Mouse (Mus musculus): ENCODE measurements around the gene Susd5.

Susd5 gene
- long read RNA-seq, experiment 1, result 0 reads
- long read RNA-seq, experiment 2, partial matches to known transcripts, result 1 of 1 reads
- long read RNA-seq, experiment 2, other reads (novel, unspliced or antisense), result 0 of 1 reads

DNA sequence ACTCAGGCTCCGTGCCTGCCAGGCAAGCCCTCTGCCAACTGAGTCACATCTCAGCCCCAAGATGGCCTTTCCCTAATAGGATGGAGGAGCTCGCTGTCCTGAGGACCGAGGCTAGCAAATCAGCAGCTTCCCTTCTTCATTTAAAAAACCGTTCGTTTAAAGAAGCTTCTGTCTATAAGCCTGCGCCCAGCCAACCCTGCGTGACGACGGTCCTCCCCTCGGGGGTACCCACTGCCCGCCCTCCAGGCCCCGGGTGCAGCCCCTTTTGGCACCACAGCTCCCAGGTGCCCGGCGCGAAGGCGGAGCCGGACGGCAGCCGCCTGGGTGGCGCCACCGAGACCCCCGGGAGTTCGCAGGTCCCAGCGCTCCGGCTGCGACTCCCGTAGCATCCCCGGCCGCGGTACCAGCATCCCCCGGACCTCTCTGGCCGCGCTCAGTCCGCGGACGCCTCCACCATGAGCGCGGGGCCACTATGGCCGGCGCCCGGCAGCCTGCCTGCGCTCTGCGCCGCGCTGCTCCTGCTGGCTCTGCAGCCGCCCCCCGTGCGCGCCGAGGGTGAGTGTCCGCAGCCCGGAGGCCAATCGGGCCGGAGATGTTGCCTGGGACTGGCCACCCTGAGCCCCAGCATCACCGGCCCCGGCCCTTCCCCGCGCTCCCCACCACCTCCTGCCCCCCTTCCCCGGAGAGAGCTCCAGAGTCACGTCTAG is at the start of gene Susd5:
Gene Susd5 (plus strand): TSS at position 51 of the 707 bp plus-strand sequence.
- intact Hi-C loops (cut with DNase I), result no loop called here

DNA sequence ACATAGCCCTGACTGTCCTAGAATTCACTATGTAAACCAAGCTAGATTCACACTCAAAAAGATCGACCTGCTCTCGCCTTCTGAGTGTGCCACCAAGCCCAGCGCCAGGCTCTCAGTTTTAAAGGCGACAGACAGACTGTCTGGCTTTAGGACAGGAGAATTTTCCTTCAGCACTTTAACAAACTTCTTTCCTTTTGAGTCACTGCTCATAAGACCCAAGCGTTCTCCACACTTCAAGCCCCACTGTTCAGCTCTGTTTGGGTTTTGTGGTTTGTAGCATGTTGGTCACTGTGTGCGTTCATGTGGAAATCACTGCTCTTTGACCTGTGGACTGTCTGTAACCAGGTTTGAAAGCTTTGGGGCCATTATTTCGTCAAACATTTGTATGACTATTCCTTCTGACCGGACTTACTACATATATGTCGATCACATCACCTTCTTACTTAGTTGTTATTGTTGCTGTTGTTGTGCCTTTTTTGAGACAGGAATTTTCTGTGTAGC is 49.0 kb upstream of the Susd5 start:
- intact Hi-C loops (cut with DNase I), result no loop called here

DNA sequence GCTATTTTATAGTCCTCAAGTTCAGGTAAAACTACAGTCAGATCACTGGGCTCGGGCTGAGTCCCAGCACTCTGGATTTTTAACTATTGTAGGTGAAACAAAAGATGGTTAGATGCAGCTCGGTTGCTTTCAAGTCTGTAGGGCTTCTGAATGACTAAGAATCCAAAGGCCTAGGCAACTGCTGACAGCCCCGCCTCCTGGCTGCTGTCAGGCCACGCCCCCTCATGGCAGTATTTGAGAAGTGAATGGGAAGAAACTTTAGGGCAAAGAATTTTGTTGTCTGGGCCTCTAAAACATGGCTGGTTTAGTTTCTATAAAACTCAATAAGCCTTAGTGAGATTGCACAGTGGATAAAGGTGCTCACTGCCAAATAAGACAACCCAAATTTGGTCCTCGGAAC is 47.4 kb upstream of the Susd5 start:
- intact Hi-C loops (cut with DNase I), result no loop called here

DNA sequence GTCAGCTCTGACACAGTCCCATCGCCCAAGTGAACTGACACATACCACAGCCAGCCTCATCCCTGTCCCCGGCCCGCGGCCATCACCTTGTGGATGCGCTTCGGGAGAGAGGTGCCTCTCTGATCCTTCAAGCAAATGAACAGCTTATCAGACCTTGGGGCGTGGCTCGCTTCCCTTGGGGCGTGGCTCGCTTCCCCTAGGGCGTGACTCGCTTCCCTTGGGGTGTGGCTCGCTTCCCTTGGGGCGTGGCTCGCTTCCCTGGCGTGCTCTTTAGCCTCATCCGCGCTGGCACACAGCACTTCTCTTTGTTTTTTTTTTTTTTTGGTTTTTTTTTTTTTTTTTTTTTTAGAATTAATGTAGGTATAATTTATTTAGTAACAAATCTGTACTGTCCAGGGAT is 45.7 kb upstream of the Susd5 start:
- intact Hi-C loops (cut with DNase I), result no loop called here

DNA sequence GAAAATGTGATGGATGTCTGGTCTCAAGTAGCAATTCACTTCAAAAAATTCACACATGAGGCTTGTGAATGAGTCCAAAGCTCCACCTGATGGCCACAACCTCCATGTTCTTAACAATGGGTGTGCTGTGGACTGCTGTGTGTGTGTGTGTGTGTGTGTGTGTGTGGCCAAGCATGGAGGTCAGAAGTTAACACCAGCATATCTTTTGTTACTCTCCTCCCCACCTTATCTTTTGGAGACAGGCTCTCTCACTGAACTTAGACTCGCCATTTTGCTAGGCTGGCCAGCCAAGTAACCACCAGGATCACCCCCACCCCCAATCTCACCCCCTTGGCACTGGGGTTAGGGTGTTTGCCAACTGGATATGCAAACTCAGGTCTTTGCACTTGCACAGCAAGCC is 42.9 kb upstream of the Susd5 start:
- intact Hi-C loops (cut with DNase I), result no loop called here

DNA sequence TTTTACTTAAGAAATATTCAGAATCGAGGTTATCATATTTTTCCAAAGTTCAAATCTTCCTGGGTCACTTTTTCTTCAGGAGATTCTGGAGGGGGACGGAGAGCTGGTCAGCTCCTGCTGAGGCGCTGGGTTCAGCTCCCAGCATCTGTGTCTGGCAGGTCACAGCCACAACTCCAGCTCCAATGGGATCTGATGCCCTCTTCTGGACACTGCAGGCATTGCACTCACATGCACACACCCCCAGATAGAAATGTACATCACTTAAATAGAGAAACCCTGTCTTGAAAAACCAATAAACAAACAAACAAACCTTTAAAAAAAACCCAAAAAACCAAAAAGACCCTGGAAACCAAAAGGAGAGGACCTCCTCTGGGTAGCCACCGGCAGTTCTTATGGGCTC is 41.2 kb upstream of the Susd5 start:
- intact Hi-C loops (cut with DNase I), result no loop called here

DNA sequence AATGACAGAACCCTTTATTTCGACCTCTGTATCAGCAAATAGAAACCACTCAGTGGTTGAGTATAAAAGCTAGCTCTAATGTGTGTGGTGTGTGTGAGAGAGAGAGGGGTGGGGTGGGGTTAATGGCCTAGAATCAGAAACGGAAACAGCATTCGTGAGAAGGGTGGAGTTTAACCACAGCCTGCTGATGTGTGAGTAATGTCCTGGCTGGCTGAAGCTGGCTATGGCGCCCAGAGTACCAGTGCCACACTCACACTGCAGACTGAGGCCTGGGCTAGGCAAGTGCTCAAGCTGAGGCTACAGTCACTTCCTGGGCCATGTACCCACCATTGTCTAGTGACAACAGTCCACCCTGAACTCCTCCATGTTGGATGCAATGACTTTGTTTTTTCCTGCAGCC is 40.5 kb upstream of the Susd5 start:
- intact Hi-C loops (cut with DNase I), result no loop called here

DNA sequence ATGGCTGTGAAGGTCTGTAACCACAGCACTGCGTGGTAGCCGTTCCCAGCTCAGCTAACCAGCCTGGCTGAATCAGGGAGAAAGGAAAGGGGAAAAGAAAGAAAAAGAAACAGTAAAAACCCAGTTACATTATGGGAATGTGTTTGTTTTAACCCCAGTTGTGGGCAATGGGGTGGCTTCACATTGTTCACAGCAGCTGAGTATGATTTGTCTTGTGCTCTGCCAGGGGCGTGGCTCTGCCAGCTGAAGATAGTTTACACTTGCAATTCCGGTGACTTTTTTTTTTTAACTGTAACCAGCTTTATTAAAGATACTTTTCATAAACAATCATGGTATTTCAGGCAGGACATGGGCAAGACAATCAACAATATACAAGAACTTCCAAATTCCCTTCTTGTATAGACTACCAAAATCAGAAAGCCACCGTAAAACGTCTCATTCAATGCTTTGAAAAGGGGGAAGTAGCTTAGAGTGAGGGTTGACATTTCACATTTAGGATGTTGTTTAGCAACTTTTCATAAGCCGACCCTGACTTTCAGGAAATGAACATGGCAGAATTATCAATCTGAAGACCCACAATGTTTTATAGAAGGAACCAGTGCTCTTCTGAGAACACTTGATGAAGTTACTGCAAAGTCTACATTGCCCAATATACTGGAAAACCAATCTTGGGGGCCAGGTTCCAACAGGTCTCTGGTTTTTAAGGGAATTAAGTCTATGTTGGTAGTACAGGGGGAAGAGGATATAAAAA is 37.8 kb upstream of the Susd5 start:
- intact Hi-C loops (cut with DNase I), result no loop called here

DNA sequence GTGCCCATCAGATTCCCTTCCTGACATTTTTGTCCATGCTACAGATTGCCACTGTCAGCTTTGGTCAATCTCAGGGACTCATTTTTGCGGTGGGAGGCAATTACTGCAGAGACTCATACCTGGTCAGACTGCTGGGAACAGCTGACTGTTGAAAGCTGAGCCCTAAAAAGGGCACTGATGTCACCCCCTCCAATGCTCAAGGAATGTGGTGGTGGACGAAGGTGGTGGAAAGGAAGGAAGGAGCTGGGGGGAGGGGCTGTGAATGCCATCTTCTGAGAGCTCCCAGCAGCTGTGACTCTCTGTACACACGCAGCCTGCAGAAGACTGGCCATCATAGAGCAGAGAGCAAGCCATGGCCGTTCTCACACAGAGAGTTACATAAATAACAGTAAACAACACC is 34.8 kb upstream of the Susd5 start:
- intact Hi-C loops (cut with DNase I), result no loop called here

DNA sequence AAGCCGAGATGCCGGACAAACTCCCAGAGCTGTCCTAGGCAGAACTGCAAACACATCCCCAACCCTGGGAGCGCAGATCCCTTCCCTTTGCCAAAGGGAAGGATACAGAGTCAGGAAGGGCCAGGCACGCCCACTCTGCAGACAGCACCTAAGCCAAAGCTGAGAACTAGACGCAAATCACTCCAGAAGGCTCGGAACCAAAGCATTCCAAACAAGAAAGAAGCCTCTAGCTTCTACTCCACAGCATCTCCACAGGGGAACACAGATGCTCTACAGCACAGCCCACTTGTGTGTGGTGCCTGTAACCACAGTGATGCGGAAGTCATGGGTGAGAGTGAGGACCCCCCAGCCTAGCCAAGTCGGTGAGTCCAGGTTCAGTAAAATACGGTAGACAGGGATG is 31.8 kb upstream of the Susd5 start:
- intact Hi-C loops (cut with DNase I), result no loop called here

DNA sequence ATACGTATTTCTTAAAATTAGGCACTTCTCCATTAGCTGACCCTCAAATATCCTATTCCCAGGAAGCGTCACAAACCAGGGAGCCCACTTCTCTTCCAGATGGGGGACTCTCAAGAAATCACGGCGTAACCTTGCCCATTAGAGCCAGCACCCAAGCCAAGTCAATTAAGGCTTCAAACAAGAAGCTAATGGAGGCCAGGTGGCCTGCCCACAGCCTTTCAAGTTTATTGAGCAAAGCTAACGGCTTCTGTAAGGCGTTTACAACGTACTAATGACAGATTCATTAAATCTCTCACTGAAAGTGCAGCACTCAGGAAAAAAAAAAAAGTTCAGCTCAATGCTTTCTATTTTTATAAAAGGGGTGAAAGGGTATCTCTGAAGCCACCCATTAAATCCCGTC is 31.1 kb upstream of the Susd5 start:
- intact Hi-C loops (cut with DNase I), result no loop called here

DNA sequence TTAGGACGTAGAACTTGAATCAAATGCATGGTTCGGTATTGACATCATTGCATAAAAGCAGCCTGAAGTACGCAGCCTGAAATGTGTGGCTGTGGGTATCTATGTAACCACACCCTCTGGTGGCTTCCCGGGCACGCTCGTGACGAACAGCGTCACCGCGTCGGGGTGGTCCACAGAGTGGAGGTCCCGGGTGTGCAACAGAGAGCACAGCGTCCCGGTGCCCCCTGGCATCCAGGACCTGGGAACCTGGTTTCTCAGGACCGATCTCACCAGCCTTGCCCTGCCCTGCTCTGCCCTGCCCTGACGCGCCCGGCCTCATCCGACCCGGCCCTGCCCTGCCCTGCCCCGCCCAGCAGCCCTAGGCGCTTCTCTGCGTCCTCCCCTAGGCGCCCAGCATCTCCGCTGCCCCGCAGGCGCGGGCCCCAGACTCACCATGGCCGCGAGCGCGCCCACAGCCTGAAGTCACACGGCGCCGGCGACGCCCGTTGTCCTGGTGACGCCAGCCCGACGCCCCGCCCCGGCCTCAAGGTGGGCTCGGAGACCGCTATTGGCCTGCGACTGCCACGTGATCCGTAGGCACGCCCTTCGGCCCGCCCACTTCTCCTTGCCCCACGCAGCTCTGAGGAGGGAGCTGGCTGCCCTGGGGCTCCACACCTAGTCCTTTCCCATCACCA is 30.5 kb upstream of the Susd5 start:
- intact Hi-C loops (cut with DNase I), result no loop called here

DNA sequence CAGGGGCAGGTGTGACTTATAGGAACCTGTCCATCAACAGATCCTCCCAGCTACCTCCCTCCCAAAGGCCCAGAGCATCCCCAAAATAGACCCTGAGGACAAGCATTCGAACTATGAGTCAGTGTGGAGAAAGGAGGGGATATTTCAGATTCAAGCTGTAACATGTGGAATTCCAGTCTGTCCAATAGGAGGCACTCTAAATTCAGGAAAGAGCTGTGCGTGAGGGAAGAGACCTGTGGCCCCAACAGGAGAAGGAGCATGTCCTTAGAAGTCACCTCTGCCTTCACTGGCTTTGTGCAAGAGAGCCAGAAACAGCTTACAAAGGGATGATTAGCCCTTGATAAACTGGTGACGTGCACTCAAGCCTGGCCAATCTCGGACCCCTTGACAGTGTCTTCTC is 16.0 kb upstream of the Susd5 start:
- intact Hi-C loops (cut with DNase I), result no loop called here

DNA sequence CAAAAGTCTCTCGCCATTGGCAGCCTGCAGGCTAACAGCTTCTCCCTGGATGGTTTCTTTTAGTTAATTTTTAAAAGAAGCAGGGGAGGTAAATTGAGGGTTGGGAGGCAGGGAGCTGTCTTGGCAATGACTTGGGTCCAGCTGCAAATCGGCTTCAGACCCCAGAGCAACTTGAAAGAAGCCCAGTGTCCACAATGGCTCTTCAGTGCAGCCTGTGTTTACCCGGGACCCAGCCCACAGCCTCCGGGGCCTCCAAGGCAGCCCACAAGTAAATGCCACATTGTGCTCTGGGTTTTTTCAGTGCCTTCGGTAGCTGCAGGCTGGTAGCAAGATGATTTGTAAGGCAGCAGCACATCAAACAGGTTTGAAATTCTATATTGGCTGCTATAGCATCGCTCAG is 14.4 kb upstream of the Susd5 start:
- intact Hi-C loops (cut with DNase I), result no loop called here

DNA sequence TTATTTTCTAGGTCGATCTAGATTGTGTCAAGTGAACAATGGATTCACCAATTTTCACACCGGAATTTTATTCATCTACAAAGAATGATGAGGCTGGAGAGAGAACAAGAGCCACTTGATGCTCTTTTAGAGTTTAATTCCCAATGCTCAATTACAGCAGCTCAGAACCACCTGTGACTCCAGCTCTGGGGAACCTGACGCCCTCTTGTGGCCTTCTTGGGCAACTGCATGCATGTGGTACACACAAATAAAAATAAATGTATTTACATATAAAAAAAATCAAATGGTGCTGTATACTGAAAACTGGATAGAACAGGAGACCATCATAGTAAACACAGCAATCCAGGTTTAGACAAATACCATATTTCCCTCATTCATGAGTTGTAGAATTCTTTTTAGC is 12.5 kb upstream of the Susd5 start:
- intact Hi-C loops (cut with DNase I), result no loop called here

DNA sequence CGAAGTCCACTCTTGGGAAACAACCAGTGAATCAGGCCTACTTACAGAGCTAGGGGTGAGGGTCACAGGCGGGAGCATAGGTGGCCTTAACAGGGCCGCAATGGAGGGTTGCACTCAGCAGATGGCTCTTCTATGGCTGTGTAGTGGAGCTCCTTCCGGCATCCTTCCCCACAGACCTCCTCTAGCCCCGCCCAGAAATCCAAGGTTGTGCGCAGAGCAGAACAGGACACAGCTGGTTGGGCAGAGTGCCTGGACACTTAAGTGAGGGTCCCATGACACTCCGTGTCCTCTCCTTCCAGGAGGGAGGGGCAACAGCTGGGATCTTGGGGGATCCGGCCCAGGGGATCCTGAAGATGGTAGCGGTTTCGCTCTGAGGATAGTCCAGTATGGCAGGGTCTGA is 10.9 kb upstream of the Susd5 start, which contains the start of gene Fbxl2:
Gene Fbxl2 (minus strand): TSS at position 164 of the 400 bp plus-strand sequence.
- intact Hi-C loops (cut with DNase I), result no loop called here

DNA sequence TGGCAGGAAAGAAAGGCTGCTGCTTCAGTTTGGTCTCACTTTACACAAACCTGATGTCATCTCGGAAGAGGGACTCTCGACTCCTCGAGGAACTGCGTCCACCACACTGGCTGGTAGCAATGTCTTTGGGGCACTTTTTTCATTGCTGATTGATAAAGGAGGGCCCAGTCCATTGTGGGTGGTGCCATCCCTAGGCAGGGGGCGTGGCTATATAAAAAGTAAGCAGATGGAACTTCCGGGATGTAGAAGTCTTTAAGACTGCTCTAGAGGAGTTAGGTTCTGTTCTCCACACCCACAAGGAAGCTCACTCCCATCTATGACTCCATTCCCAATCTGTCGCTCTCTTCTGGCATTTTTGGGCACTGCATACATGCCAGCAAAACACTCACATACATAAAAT is 10.3 kb upstream of the Susd5 start:
- intact Hi-C loops (cut with DNase I), result no loop called here

DNA sequence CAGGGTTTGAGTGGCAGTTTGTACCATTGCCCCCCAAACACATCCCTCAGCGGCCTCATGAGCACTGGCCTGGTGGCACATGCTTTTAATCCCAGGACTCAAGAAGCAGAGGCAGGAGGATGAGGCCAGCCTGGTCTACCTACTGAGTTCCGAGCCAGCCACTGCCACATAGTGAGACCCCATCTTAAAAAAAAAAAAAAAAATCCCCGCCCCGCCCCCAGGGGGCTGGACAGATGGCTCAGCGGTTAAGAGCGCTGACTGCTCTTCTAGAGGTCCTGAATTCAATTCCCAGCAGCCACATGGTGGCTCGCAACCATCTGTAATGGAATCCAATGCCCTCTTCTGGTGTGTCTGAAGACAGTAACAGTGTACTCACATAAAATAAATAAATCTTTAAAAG is 6.8 kb upstream of the Susd5 start:
- intact Hi-C loops (cut with DNase I), result no loop called here

DNA sequence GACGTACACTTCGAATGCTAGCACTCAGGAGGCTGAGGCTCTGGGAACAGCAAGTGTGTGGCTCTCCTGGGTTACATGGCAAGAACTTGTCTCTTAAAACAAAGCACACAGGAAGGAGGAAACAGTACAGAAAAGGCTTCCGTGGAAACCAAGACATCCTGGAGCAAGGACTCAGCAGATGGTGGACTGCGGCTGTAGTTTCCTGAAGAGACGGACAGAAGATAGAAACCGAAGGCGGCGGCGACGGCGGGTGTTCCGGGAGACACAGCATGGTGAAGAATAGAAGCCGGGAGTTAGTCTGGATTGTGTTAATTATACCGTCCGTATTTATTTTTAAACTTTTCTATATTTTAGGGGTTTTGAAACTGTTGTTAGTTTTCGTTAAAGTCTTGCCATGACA is 6.2 kb upstream of the Susd5 start:
- intact Hi-C loops (cut with DNase I), result no loop called here

DNA sequence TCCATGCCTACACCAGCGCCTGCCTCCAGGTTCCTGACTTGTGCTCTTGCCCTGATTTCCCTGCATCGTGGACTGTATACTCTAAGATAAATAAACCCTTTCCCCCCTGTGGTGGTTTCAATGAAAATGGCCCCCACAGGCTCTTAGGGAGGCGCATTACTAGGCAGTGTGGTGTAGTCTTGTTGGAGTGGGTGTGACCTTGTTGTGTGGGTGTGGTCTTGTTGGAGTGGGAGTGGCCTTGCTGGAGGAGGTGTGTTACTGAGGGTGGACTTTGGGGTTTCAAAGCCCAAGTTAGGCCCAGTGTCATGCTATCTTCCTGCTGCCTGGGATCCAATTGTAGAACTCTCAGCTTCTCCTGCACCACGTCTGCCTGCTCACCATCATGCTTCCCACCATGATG is 4.9 kb upstream of the Susd5 start:
- intact Hi-C loops (cut with DNase I), result no loop called here

DNA sequence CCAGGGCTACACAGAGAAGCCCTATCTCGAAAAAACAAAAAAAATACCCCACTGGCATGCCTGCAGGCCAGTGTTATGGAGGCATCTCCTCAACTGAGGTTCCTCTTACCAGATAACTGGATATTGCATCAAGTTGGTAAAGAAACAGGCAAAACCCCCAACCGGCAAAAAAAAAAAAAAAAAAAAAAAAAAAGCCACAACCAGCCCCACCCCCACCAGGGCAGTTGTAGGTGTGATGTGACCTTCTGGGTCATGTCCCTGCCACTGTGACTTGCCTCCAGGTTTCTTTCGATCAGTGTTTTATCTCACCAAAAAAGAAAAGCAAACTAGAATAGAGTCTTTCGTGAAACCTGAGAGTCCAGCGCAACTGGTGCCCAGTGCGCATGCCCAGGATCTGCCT is 4.1 kb upstream of the Susd5 start:
- intact Hi-C loops (cut with DNase I), result no loop called here

DNA sequence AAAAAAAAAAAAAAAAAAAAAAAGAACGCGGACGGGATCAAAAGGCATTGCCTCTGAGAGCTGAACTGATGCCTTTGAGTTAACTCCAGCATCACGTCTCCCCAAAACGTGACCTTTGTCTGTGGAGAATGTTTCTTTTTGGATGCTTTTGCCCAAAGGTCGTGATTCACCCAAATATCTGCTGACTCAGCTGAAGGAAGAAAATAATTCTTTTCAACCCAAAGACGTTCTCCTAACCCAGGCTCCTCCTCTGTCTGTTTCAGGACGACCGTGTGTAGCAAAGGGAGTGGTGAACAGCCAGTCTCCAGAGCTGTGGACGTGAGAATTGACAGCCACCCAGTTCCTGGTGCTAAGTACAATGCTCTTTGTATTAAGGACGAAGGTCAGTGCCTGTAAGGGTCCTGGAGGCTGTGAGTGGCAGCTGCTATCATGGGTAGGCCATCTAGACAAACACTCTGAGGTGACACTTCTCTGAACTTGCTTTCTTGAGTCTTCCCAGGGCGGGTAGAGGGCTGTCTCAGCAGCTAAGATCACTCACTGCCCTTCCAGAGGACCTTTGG is 11.6 kb downstream of the Susd5 start:
- intact Hi-C loops (cut with DNase I), result no loop called here
